Mouse (Mus musculus) cerebellum, postnatal 4 days (tissue): ENCODE data around the gene Clybl.

ENCODE experiments used
- DNase-seq, 2 experiments: peaks; one replicate each; pipeline ENCODE4 v3.0.0; 2022; ENCODE audit warnings: low spot score in 2 of 2, mixed read lengths in 1 of 2

Gene Clybl

DNA sequence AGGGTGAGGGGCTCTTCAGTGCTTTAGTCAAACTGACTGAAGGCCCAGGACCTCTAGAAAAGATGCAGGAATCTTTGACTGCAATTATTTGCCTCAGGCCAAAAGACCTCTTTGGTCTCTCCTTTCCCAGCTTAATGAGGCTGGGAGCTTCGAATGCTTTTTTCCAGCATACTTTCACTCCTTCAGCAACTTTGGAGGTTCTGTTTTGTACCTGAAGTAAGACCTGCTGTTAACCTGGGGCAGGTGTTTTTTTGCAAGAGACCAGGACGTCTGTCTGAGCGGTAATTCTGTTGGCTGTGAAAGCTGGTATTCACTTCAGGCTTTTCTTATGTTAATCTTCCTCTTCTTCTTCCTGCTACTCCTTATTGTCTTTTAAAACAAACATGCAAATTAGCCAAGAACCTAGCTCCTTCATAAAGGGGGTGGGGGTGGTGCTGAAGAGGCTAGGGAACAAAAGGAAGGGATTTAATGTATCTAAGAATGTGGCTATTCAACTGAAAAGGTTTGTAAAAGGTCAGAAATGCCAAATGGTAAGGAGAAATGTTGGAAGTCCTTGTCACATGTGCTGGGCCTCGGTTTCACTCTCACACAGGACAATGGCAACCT lies 234.8 kb downstream of the Clybl start:
- no peak for DNase-seq

DNA sequence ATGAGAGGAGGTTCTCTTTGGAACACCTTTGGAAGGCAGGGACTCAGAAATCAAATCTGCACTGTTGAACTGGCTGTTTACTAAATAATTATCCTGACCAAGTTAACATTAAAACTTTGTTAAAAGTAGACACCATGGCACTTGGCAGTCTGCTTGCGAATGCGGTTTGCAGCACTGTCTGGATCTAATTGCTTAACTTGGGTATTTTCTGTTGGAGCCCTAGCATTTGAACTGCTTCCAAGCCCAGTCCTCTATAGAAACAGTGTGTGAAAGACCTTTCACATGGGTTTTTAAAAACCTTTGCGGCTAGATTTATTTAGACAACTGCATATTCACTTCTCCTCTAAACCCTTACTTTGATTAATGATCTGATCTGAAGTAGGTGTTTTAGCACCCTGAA lies 242.9 kb downstream of the Clybl start:
- no peak for DNase-seq

DNA sequence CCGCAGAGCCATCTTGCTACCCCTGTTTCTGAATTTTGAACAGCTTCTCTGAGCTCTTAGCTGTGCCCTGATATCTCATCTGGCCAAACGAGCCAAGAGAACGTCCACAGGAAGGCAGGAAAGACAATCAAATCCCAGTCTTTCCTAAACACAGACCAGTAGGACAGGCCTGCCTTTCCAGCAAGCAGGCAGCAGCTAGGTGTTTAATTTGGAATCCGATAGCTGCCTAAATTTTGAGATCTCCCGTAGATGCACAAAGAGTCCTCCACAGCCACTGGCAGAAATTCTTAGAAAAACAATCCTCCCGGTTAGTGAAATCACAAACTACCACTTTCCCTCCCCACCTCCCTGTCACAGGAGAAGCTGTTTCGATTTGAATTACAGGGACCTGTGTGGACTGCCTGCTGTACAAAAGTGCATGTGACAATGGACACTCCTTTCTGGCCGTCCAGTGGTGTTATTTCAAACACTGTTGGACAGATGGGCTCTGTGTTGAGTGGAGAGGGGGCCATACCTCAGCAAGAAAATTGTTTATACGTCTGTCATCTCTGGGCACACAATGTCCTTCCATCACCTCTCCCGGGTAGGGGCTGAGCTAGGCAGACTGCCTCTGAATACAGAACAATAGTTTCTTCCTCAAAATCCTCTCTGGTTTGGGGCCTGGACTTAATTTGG lies 245.2 kb downstream of the Clybl start:
- DNase-seq, result no peak

DNA sequence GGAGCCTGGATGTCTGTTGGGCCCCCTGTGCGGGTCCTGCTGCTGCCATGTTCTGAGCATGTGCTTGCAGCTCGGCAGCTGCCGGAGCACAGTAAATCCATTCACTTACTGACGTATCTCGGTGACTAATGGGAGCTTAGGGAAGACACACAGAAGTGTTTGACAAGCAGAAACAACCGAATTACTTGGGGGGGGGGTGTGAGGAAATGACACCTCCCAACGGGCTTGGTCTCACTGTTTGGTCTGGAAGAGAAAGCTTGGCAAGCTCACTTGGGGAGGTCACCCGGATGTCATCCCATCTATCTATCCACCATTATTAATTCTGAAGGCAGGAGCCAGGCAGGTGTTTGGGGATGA lies 245.7 kb downstream of the Clybl start:
- no peak for DNase-seq

DNA sequence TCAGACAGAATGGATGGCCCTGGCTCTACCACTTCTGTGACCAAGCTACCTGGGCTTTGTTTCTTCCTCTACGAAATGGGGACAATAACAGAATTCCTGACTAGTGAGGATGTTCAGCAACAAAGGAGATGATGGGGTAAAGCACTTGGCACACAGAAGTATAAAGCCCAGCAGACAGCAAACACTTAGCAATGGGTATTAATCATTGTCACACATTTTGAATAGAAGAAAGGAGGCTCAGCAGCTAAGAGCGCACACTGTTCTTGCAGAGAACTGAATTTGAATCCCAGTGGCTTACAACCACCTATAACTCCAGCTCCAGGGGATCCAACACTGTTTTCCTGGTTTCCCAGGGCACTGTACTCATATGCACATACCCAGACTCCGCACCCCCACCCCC lies 246.2 kb downstream of the Clybl start:
- no peak for DNase-seq

DNA sequence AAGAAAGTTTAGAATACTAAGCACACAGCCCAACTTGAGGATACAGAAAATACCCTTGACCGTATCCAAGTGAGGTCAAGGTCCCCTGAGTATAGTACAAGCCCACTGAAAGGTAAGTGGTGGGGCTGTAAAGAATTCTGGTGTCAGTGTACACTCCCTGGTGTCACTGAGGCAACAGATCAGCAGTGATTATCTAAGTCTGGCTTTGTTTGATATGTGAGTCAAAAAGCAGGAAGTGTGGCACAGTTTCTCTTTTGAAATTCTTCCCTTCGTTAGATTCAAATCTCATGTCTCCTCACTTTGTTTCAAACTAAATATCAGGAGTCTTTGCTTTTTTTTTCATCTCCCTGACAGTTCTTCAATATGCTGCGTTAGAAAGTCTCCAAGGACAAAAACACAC lies 251.1 kb downstream of the Clybl start:
- no peak for DNase-seq

DNA sequence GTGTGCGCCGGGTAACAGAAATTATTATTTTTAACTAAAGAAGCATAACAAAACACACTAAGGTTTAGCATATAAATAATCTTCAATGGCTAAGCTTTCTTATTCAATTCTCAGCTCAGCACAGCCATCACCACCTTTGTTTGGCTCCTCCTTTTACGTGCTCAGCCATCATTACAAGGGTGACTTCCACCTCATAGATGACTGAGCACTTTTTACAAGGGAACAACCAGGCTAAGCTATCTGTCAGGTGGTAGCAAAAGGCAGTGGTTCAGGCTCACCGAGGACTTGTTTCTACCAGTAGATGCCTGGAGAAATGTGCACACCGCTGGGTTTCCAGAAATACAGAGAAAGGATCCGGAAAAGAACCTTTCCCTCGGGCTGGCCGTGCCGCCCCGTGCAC lies 252.5 kb downstream of the Clybl start:
- no peak for DNase-seq

DNA sequence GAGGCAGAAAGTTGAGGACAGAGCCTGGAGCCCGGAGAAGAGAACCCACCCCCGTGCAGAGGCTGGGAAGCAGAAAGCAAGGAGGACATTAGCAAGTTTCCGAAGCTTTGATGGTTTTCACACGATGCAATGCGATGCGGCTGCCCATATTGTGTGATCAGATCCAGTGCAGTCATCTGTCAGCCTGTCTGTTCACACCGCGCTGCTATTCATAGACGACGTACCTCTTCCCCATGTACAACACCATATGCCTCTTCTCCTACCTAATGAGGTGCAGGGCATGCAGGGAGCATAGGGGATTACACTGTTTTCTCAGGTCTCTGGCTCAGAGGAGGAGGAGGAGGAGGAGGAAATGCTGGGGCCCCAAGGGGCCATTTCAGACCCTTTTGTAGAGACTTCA lies 255.3 kb downstream of the Clybl start:
- DNase-seq, result no peak

DNA sequence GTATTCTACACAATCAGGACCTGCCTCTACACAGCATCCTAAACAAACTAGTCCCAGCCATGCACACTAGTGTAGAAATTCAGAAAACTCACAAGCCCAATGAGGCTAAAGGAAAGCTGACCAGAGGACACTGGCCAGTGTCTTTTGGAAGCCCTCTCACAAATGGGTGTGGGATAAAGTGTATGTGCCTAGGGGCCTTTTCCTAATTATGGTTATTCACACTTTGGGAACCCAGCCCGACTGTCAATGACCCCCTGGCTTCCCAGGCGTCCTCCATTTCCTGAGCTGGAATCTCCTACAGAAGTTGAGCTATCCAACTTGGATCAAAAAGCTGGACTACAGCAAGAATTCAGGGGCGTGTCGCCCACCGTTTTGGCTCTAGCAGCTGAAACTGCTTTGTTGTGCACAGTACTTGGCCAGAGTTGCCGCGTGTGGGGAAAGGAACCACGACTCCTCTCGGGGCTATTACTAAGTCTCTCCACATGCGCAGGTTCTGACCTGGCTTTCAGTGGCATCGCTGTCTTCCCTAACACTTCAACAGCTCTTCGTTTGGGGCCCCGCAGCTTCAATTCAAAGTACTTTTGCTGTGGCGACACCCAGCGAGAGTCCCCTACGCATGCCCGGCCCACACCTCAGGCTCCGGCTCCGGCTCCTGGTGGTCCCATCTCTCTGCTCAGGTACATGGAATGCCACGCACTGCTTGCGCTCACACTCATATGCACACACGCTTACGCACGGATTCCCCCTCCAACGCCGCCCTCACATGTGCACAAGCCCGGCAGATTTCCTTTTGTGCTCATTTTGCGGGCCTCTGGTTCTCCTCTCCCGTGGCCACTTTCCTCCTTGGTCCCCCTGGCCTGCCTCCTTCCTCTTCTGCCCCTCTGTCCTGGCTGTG lies 268.3 kb downstream of the Clybl start:
- peak in 1 of 2 experiments; percentile 47 for DNase-seq

DNA sequence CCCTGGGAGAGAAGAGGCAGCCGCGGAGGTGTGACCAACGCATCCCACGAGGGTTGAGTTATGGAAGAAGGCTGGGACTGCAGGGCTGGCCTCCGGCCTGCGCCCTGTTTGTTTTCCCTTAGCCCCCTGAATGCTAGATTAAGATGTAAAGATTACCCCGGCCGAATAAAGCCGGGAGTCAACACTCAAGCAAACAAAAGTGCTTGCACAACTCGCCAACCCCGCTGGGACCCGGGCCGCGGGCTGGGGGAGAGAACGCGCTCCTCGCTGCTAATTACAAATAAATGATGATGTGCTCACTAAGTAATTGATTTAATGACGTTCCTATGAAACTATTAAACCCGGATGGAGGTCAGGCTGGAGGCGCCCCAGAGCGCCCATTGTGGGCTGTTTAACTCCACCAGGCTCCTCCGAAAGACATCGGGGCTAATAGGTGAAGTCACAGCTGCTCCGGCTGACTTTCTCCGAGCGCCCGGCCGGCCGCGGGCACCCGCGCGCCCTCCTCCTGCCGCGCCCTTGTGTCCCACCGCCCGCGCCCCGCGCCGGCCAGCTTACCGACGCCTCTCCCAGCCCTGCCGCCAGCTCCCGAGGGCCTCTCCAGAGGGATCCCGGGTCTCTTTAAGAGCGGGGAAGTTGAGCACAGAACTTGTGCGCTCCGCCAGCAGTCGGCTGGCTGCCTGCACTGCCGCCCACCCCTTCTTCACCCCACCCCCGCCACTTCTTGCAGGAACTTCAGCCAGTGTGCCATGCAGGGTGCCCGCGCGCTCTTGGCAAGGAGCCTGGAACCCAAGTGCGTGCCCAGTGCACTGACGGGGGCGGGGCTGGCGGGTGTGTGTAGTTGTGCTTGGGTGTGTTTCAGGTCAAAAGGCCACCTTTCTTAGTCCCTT lies 269.2 kb downstream of the Clybl start, which contains the start of gene Gm5089:
Gm5089 (minus strand) TSS at position 620 of the 887 bp plus-strand sequence.
- DNase-seq, result peak; percentile 61 to 86

DNA sequence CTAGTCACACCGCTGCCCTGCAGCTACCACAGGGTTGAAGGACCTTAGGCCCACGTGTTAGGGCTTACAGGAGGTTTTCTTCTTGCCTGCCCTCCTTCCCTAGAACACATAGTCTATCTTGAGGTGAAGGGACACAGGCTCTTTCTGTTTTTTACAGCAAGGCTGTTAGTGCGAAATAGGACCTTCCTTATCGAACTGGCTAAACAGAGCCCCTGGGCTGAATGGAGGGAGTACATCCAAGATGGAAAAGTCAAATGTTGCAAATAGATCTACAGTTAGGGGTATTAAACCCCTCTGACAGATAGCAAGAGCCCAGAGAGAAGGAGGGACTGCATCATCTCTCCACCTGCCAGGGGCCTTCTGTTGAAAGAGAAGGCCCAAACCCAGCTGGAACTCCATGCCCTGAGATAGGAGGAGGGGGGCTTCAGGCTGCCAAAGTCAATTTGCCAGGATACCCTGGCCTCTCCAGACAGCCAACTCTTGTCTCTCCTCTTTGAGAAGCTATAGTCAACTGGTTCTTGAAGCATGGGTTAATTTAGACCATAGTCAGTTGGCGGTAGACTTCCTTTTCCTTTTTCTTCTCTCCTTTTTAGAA lies 270.1 kb downstream of the Clybl start:
- peak in 1 of 2 experiments; percentile 37 for DNase-seq
